Mouse (Mus musculus) liver, embryonic 16.5 days (tissue): ENCODE measurements around the gene Fam107a. TPM values are rescaled to one million over a fixed set of nuclear protein-coding genes. Genes with fewer than 3 reads are reported as not detected.

Source experiments
- ATAC-seq: fragments of 200-750 bp; cut with Nextera tagmentation; 2 replicates; pipeline ENCODE4 v1.8.0; 2017; ENCODE audit warnings: low read depth, mild to moderate bottlenecking, moderate number of reproducible peaks, moderate library complexity
- H3K27ac ChIP-seq: fragments of 300-500 bp; sonication (generic); 2 replicates; pipeline ENCODE4 v1.5.1; 2014; ENCODE audit warnings: mild to moderate bottlenecking, low read length
- H3K27me3 ChIP-seq: fragments of 300-500 bp; sonication (generic); 2 replicates; pipeline ENCODE4 v1.6.1; 2014; ENCODE audit warnings: low read depth, low read length, mixed read lengths; ENCODE audit not compliant: control insufficient read depth, insufficient read depth
- H3K36me3 ChIP-seq: fragments of 300-500 bp; sonication (generic); 2 replicates; pipeline ENCODE4 v1.6.1; 2014; ENCODE audit warnings: mild to moderate bottlenecking; ENCODE audit not compliant: control insufficient read depth, insufficient read depth
- H3K4me1 ChIP-seq: fragments of 300-500 bp; sonication (generic); 2 replicates; pipeline ENCODE4 v1.6.1; 2014; ENCODE audit warnings: low read depth, low read length, mixed read lengths; ENCODE audit not compliant: control insufficient read depth
- H3K4me2 ChIP-seq: fragments of 300-500 bp; sonication (generic); 2 replicates; pipeline ENCODE4 v1.6.1; 2014; ENCODE audit warnings: low read depth, low read length, mixed read lengths
- H3K4me3 ChIP-seq: fragments of 300-500 bp; sonication (generic); 2 replicates; pipeline ENCODE4 v1.5.1; 2014; ENCODE audit warnings: low read depth, mild to moderate bottlenecking, low read length
- H3K9ac ChIP-seq: fragments of 300-500 bp; sonication (generic); 2 replicates; pipeline ENCODE4 v1.6.1; 2014; ENCODE audit warnings: low read depth, low read length
- H3K9me3 ChIP-seq: fragments of 300-500 bp; sonication (generic); replicated peaks from 2 replicates; pipeline ENCODE4 v1.6.1; 2016; ENCODE audit warnings: low read length; ENCODE audit not compliant: control insufficient read depth
- WGBS: fragments of 180-500 bp; shearing (Covaris S2); extraction: QIAGEN DNeasy Blood & Tissue Kit; methylation state at CpG from one replicate; pipeline ENCODE4 v1.1.7; 2014; ENCODE audit not compliant: insufficient replicate concordance; 5-methylcytosine and 5-hydroxymethylcytosine counted together
- polyA plus RNA-seq: library from polyadenylated mRNA; unstranded; fragments of >200 nt; fragmentation: Nextera tagmentation; extraction: Ambion mirVana; gene quantifications from 2 replicates; pipeline ENCODE4 v1.2.1, GENCODE M21; 2015

The Fam107a gene
- polyA plus RNA-seq, 1 experiment from 2014 or later: 0.02 TPM

GRCm38 (mm10) chr14:8326961-8327360 is 9.1 kb upstream of the Fam107a start:
- Histone ChIP-seq H3K4me3 (no peak overlapping the region), H3K4me2 (no peak overlapping the region), H3K27me3 (no peaks in the 10 kb centered on the region), H3K9ac (no peak overlapping the region), H3K9me3 (no peaks in the 10 kb centered on the region), H3K36me3 (no peaks in the 10 kb centered on the region), H3K27ac (peak overlapping the region; percentile 8; the same call in 1 of the 2 replicates), H3K4me1 (peaks cover 5% of the 10 kb centered on the region)
- ATAC-seq: peak; percentile 76

- Histone ChIP-seq H3K4me1 (peaks cover 5% of the 10 kb centered on the region), H3K9me3 (no peaks in the 10 kb centered on the region), H3K27ac (no peak overlapping the region), H3K4me3 (no peak overlapping the region), H3K9ac (no peak overlapping the region), H3K27me3 (no peaks in the 10 kb centered on the region), H3K36me3 (no peaks in the 10 kb centered on the region), H3K4me2 (no peak overlapping the region)
- WGBS: 68% methylated on average over 4 of the region's 4 CpGs
- ATAC-seq: no peak
These were observed 7.9 kb upstream of the Fam107a start for GRCm38 (mm10) chr14:8325746-8326145.

DNA sequence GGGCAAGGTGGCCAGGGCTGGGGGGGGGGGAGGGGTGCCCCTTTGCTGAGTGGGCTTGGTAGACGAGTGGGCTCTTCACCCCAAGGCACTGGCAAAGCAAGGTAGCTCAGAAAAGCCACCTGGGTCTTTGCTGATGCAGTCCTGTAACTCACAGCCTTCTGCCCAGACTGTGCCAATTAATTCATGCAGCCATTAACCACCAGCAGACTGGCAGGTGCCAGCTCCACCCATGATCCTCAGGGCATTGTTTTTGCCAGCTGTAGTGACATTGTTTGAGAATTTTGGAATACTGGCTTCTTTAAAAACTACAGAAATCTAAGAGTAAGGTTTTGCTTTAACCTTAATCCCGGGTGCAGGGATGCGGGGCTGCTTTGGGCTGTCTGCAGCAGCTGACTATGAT is 2.7 kb upstream of the Fam107a start:
- Histone ChIP-seq H3K27ac (no peak overlapping the region), H3K9me3 (no peaks in the 10 kb centered on the region), H3K9ac (no peak overlapping the region), H3K36me3 (no peaks in the 10 kb centered on the region), H3K27me3 (peaks cover 21% of the 10 kb centered on the region), H3K4me2 (no peak overlapping the region), H3K4me3 (no peak overlapping the region), H3K4me1 (peaks cover 3% of the 10 kb centered on the region; the same call in 1 of the 2 replicates)
- WGBS: 75% methylated on average over 2 of the region's 3 CpGs
- no peak for ATAC-seq

DNA sequence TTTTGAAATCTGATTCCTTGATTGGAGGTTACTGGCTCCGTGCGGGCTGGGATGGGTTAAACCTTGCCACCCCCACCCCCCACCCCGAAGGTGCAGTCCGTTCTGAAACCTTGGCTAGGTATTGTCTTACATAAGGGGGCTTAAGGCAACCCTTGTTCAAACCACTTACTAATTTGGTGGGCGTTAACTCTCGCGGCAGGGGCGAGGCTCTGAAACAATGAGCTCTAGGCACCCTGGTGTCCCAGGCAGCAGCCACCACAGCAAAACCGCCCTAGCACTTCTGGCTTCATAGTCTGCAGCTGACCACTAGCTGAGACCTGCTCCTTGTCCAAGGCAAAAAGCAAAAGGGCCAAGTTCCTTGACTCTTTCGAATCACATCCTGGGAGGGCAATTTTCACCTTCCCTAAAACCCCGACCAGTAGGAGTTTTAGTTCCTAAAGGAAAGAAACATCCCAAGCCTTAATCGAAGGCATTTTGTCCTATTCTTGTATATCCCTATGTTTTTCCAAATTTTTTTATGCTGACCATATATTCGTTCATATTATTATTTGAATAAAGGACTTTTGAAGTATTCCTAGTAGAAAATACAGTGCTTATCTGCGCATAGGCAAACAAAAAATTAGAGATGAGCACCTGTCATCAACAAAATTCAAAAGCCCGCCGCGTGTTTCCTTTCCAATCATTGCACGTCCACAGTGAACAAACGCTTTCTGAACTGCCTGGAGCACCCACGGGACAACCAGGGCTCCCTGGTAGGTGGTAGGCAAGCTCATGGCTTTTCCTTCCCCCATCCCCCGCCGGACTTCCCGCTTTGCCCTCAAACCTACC is 1.2 kb downstream of the Fam107a start:
- H3K27me3 ChIP-seq: peaks cover 21% of the 10 kb centered on the region
- no peak overlapping the region for H3K27ac ChIP-seq
- H3K36me3 ChIP-seq: no peaks in the 10 kb centered on the region
- peak overlapping the region; percentile 32; the same call in 1 of the 2 replicates for H3K4me2 ChIP-seq
- 4% methylated on average over 23 of the region's 23 CpGs for WGBS
- peaks cover 3% of the 10 kb centered on the region; the same call in 1 of the 2 replicates for H3K4me1 ChIP-seq
- H3K4me3 ChIP-seq: no peak overlapping the region
- no peak overlapping the region for H3K9ac ChIP-seq
- no peaks in the 10 kb centered on the region for H3K9me3 ChIP-seq
- ATAC-seq: no peak

GRCm38 (mm10) chr14:8315169-8315568 is 2.7 kb downstream of the Fam107a start:
- Histone ChIP-seq H3K36me3 (no peaks in the 10 kb centered on the region), H3K27me3 (peaks cover 21% of the 10 kb centered on the region), H3K27ac (no peak overlapping the region), H3K9ac (no peak overlapping the region), H3K9me3 (no peaks in the 10 kb centered on the region), H3K4me3 (no peak overlapping the region), H3K4me1 (peaks cover 3% of the 10 kb centered on the region; the same call in 1 of the 2 replicates), H3K4me2 (no peak overlapping the region)
- 67% methylated on average over 6 of the region's 6 CpGs for WGBS
- no peak for ATAC-seq

- no peak overlapping the region for H3K4me3 ChIP-seq
- no peak for ATAC-seq
- H3K4me2 ChIP-seq: no peak overlapping the region
These were observed 3.3 kb downstream of the Fam107a start for GRCm38 (mm10) chr14:8314536-8314935.

GRCm38 (mm10) chr14:8313877-8314276 is 3.9 kb downstream of the Fam107a start:
- H3K9ac ChIP-seq: no peak overlapping the region
- no peaks in the 10 kb centered on the region for H3K9me3 ChIP-seq
- H3K4me2 ChIP-seq: no peak overlapping the region
- no peaks in the 10 kb centered on the region for H3K36me3 ChIP-seq
- H3K27me3 ChIP-seq: peaks cover 21% of the 10 kb centered on the region
- H3K4me3 ChIP-seq: no peak overlapping the region
- H3K27ac ChIP-seq: no peak overlapping the region
- 34% methylated on average over 7 of the region's 7 CpGs for WGBS
- no peak for ATAC-seq
- H3K4me1 ChIP-seq: peaks cover 3% of the 10 kb centered on the region; the same call in 1 of the 2 replicates

More at GRCm38 (mm10) chr14:8314536-8314935, 3.3 kb downstream of the Fam107a start:
- Histone ChIP-seq H3K36me3 (no peaks in the 10 kb centered on the region), H3K9ac (no peak overlapping the region), H3K27ac (no peak overlapping the region), H3K4me1 (peaks cover 3% of the 10 kb centered on the region; the same call in 1 of the 2 replicates), H3K27me3 (peaks cover 21% of the 10 kb centered on the region), H3K9me3 (no peaks in the 10 kb centered on the region)
- WGBS: 11% methylated on average over 3 of the region's 3 CpGs

DNA sequence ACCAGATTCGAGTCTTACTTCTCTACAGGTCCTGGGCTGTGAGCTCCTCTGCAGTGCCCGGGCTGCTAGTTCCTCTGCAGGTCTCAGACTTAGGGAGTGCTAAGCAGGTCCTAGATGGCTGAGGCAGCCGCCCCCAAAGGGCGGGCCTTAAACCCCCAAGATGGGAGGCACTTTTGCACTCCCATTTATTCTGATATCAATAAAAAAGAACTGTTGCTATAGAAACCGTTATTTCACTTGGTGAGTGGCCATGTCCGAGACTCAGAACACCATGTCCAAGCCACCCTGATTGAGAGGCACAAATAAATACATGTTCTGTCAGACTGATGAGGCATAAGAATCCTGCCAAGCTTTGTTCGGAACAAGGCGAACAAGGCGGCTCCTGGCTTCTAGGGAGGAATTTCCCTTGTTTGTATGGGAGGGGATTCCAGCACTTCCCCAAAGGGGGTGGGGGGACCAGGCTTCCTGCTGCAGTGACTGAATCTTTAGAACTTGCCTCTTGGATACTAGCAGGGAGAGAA is 8.1 kb downstream of the Fam107a start:
- no peaks in the 10 kb centered on the region for H3K4me1 ChIP-seq
- no peak for ATAC-seq
- H3K9me3 ChIP-seq: no peaks in the 10 kb centered on the region
- H3K4me3 ChIP-seq: no peak overlapping the region
- 28% methylated on average over 9 of the region's 9 CpGs for WGBS
- no peaks in the 10 kb centered on the region for H3K36me3 ChIP-seq
- H3K27me3 ChIP-seq: no peaks in the 10 kb centered on the region; the same call in 1 of the 2 replicates
- H3K27ac ChIP-seq: no peak overlapping the region
- no peak overlapping the region for H3K4me2 ChIP-seq
- H3K9ac ChIP-seq: no peak overlapping the region

DNA sequence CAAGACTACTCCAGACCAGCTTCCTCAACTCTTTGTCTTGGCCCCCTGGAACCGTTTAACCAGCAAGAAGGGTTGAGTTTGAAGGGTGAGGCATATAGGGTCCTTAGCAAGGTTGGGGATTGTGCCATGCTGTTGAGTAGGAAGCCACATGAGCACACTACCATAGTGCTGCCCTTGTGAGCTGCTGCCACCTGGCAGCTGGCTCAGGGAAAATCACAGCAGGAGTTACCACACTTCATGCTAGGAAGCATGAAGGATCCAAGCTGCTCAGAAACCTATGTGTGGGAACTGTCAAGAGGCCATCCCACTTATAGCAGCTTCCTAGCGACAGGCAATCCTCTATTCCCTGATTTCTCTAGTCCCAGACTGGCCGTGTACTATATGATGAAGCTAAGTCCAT is 9.2 kb downstream of the Fam107a start:
- no peaks in the 10 kb centered on the region for H3K27me3 ChIP-seq
- no peaks in the 10 kb centered on the region for H3K4me1 ChIP-seq
- no peak for ATAC-seq
- no peak overlapping the region for H3K27ac ChIP-seq
- H3K36me3 ChIP-seq: no peaks in the 10 kb centered on the region
- no peak overlapping the region for H3K9ac ChIP-seq
- H3K9me3 ChIP-seq: no peaks in the 10 kb centered on the region
- H3K4me2 ChIP-seq: no peak overlapping the region
- H3K4me3 ChIP-seq: no peak overlapping the region
- 50% methylated on average over 3 of the region's 3 CpGs for WGBS
